Mouse (Mus musculus) myocyte (in vitro differentiated cells): Measurements from ENCODE around the gene Lrrc1. TPM values are rescaled to one million over a fixed set of nuclear protein-coding genes. Genes with fewer than 3 reads are reported as not detected.

Experiments
- H3K27me3 ChIP-seq: one replicate; pipeline ENCODE4 v1.6.1; 2011; ENCODE audit not compliant: control insufficient read depth, insufficient read depth, insufficient read length
- H3K36me3 ChIP-seq: one replicate; pipeline ENCODE4 v1.6.1; 2011; ENCODE audit not compliant: control insufficient read depth, insufficient read depth
- H3K4me2 ChIP-seq: one replicate; pipeline ENCODE4 v1.6.1; 2011; ENCODE audit warnings: low read depth, control low read depth
- H3K4me3 ChIP-seq: one replicate; pipeline ENCODE4 v1.5.1; 2011; ENCODE audit warnings: mild to moderate bottlenecking, control low read depth, moderate library complexity
- H3K79me2 ChIP-seq: one replicate; pipeline ENCODE4 v1.6.1; 2011; ENCODE audit not compliant: control insufficient read depth, insufficient read depth
- H3ac ChIP-seq: one replicate; pipeline ENCODE4 v1.6.1; 2011; ENCODE audit not compliant: control insufficient read depth, insufficient read length
- CEBPB ChIP-seq: IDR thresholded peaks from 2 replicates; pipeline ENCODE4 v1.6.1; 2011; ENCODE audit warnings: mild to moderate bottlenecking, moderate library complexity; ENCODE audit not compliant: poor library complexity, insufficient read depth, severe bottlenecking
- E2F4 ChIP-seq: IDR thresholded peaks from one replicate; pipeline ENCODE4 v1.6.1; 2011; ENCODE audit warnings: mild to moderate bottlenecking, control low read depth, moderate library complexity; ENCODE audit not compliant: insufficient read depth
- MAX ChIP-seq: IDR thresholded peaks from one replicate; pipeline ENCODE4 v1.6.1; 2011; ENCODE audit warnings: low read depth, mild to moderate bottlenecking, control low read depth
- MYOD1 ChIP-seq, 3 experiments: IDR thresholded peaks; one replicate each; pipeline ENCODE4 v1.6.1; 2011; ENCODE audit warnings: control low read depth in 2 of 3, low read depth in 2 of 3, mild to moderate bottlenecking in 2 of 3, moderate library complexity in 1 of 3; ENCODE audit not compliant: insufficient read length in 2 of 3, control insufficient read depth in 1 of 3
- MYOG ChIP-seq, 3 experiments: IDR thresholded peaks; one replicate each; pipeline ENCODE4 v1.6.1; 2011; ENCODE audit warnings: control low read depth in 2 of 3, low read depth in 2 of 3, mild to moderate bottlenecking in 2 of 3; ENCODE audit not compliant: insufficient read length in 2 of 3, control insufficient read depth in 1 of 3, insufficient read depth in 1 of 3
- POLR2A ChIP-seq: IDR thresholded peaks from one replicate; pipeline ENCODE4 v1.6.1; 2011; ENCODE audit warnings: low read depth, mild to moderate bottlenecking, control low read depth, moderate library complexity; ENCODE audit not compliant: insufficient read length
- POLR2AphosphoS2 ChIP-seq: IDR thresholded peaks from one replicate; pipeline ENCODE4 v1.6.1; 2011; ENCODE audit warnings: low read depth, control low read depth; ENCODE audit not compliant: insufficient read length
- REST ChIP-seq: IDR thresholded peaks from one replicate; pipeline ENCODE4 v1.6.1; 2011; ENCODE audit warnings: mild to moderate bottlenecking, control low read depth, moderate library complexity; ENCODE audit not compliant: insufficient read depth, insufficient read length
- SRF ChIP-seq: IDR thresholded peaks from one replicate; pipeline ENCODE4 v1.6.1; 2011; ENCODE audit warnings: low read depth; ENCODE audit not compliant: control insufficient read depth, insufficient read length
- TCF12 ChIP-seq: IDR thresholded peaks from one replicate; pipeline ENCODE4 v1.6.1; 2011; ENCODE audit warnings: mild to moderate bottlenecking, control low read depth; ENCODE audit not compliant: poor library complexity, insufficient read depth, severe bottlenecking
- TCF3 ChIP-seq: IDR thresholded peaks from one replicate; pipeline ENCODE4 v1.6.1; 2011; ENCODE audit warnings: low read depth, control low read depth; ENCODE audit not compliant: insufficient read length
- USF1 ChIP-seq: IDR thresholded peaks from one replicate; pipeline ENCODE4 v1.6.1; 2011; ENCODE audit warnings: low read depth, mild to moderate bottlenecking, control low read depth, moderate library complexity
- polyA plus RNA-seq: library from polyadenylated mRNA; unstranded; fragments of >200 nt; fragmentation: generic; extraction: Trizol; gene quantifications from one replicate; pipeline ENCODE4 v1.2.1, GENCODE M21; 2012; ENCODE audit warnings: missing spikeins

The Lrrc1 gene
- polyA plus RNA-seq, 1 experiment, result 10.4 TPM

GRCm38 (mm10) chr9:77586806-77587591, 42.3 kb upstream of the Lrrc1 start:
- no peak overlapping the region for H3K4me3 ChIP-seq
- TF ChIP-seq MYOG (IDR thresholded peaks at IDR 0.05; ENCODE audit: control insufficient read depth in 1 of 3, insufficient read depth in 1 of 3, insufficient read length in 2 of 3, low read depth in 2 of 3) (no peak), MYOD1 (IDR thresholded peaks at IDR 0.05; ENCODE audit: control insufficient read depth in 1 of 3, insufficient read length in 2 of 3, low read depth in 2 of 3) (no peak), TCF12 (no peak), USF1 (no peak), MAX (no peak), CEBPB (no peak), E2F4 (no peak), REST (no peak), POLR2A (no peak), POLR2AphosphoS2 (no peak), SRF (no peak), TCF3 (no peak)
- H3K36me3 ChIP-seq, result no peaks in the 10 kb centered on the region
- no peak overlapping the region for H3K4me2 ChIP-seq
- H3K27me3 ChIP-seq, result no peaks in the 10 kb centered on the region
- no peaks in the 10 kb centered on the region for H3K79me2 ChIP-seq
- no peak overlapping the region for H3ac ChIP-seq

- TF ChIP-seq SRF (no peak), MAX (no peak), CEBPB (no peak), POLR2AphosphoS2 (no peak)
- no peak overlapping the region for H3K4me2 ChIP-seq
Measured at GRCm38 (mm10) chr9:77584746-77585145, 40.1 kb upstream of the Lrrc1 start.

GRCm38 (mm10) chr9:77583302-77583701, 38.6 kb upstream of the Lrrc1 start:
- Histone ChIP-seq H3K4me2 (no peak overlapping the region), H3ac (no peak overlapping the region), H3K4me3 (no peak overlapping the region), H3K79me2 (no peaks in the 10 kb centered on the region), H3K36me3 (no peaks in the 10 kb centered on the region), H3K27me3 (no peaks in the 10 kb centered on the region)
- no peak for TF ChIP-seq POLR2A
- no peak for TF ChIP-seq CEBPB
- no peak for TF ChIP-seq SRF
- no peak for TF ChIP-seq POLR2AphosphoS2
- TF ChIP-seq USF1, result no peak
- no peak for TF ChIP-seq TCF3
- no peak for TF ChIP-seq E2F4
- no peak for TF ChIP-seq REST
- TF ChIP-seq MYOD1 (IDR thresholded peaks at IDR 0.05; ENCODE audit: control insufficient read depth in 1 of 3, insufficient read length in 2 of 3, low read depth in 2 of 3), result no peak
- TF ChIP-seq MAX, result no peak
- TF ChIP-seq TCF12, result no peak
- TF ChIP-seq MYOG (IDR thresholded peaks at IDR 0.05; ENCODE audit: control insufficient read depth in 1 of 3, insufficient read depth in 1 of 3, insufficient read length in 2 of 3, low read depth in 2 of 3), result no peak

More at GRCm38 (mm10) chr9:77584746-77585145, 40.1 kb upstream of the Lrrc1 start:
- Histone ChIP-seq H3K36me3 (no peaks in the 10 kb centered on the region), H3K4me3 (no peak overlapping the region), H3K79me2 (no peaks in the 10 kb centered on the region), H3ac (no peak overlapping the region), H3K27me3 (no peaks in the 10 kb centered on the region)

GRCm38 (mm10) chr9:77579827-77580226, 35.2 kb upstream of the Lrrc1 start:
- H3K79me2 ChIP-seq, result no peaks in the 10 kb centered on the region
- no peak overlapping the region for H3ac ChIP-seq
- TF ChIP-seq MYOD1 (IDR thresholded peaks at IDR 0.05; ENCODE audit: control insufficient read depth in 1 of 3, insufficient read length in 2 of 3, low read depth in 2 of 3) (no peak), MAX (no peak), CEBPB (no peak), MYOG (IDR thresholded peaks at IDR 0.05; ENCODE audit: control insufficient read depth in 1 of 3, insufficient read depth in 1 of 3, insufficient read length in 2 of 3, low read depth in 2 of 3) (no peak), TCF3 (no peak), USF1 (no peak), E2F4 (no peak), SRF (no peak), POLR2A (no peak), TCF12 (no peak), REST (no peak), POLR2AphosphoS2 (no peak)
- H3K4me3 ChIP-seq, result no peak overlapping the region
- no peaks in the 10 kb centered on the region for H3K27me3 ChIP-seq
- no peaks in the 10 kb centered on the region for H3K36me3 ChIP-seq
- H3K4me2 ChIP-seq, result no peak overlapping the region

GRCm38 (mm10) chr9:77577931-77578330, 33.3 kb upstream of the Lrrc1 start:
- Histone ChIP-seq H3K27me3 (no peaks in the 10 kb centered on the region), H3ac (no peak overlapping the region), H3K4me3 (no peak overlapping the region), H3K4me2 (no peak overlapping the region), H3K36me3 (no peaks in the 10 kb centered on the region), H3K79me2 (no peaks in the 10 kb centered on the region)
- TF ChIP-seq TCF3, result no peak
- no peak for TF ChIP-seq SRF
- no peak for TF ChIP-seq REST
- no peak for TF ChIP-seq CEBPB
- no peak for TF ChIP-seq MAX
- no peak for TF ChIP-seq POLR2AphosphoS2
- TF ChIP-seq MYOD1 (IDR thresholded peaks at IDR 0.05; ENCODE audit: control insufficient read depth in 1 of 3, insufficient read length in 2 of 3, low read depth in 2 of 3), result no peak
- TF ChIP-seq E2F4, result no peak
- no peak for TF ChIP-seq TCF12
- TF ChIP-seq MYOG (IDR thresholded peaks at IDR 0.05; ENCODE audit: control insufficient read depth in 1 of 3, insufficient read depth in 1 of 3, insufficient read length in 2 of 3, low read depth in 2 of 3), result no peak
- TF ChIP-seq USF1, result no peak
- TF ChIP-seq POLR2A, result no peak
